Mouse (Mus musculus) MEL (cell line): ENCODE data around the gene Sntg2. TPM values are rescaled to one million over a fixed set of nuclear protein-coding genes. Genes with fewer than 3 reads are reported as not detected.

Experiments used
- DNase-seq: peaks from one replicate; pipeline ENCODE4 v3.0.0; 2011; ENCODE audit warnings: low read depth, low spot score
- H3K27ac ChIP-seq: 2 replicates; pipeline ENCODE4 v1.5.1; 2012; ENCODE audit warnings: low read depth, mild to moderate bottlenecking, control low read depth, low read length, moderate library complexity; ENCODE audit not compliant: control insufficient read depth
- H3K27me3 ChIP-seq, 2 experiments: fragments of 150-350 bp in 1 of 2; sonication (generic) in 1 of 2; 2 replicates each; pipeline ENCODE4 v1.6.1; 2012; ENCODE audit warnings: low read length in 2 of 2, mild to moderate bottlenecking in 2 of 2, improper control_type of control experiment in 1 of 2, moderate library complexity in 1 of 2; ENCODE audit not compliant: insufficient read depth in 2 of 2, control insufficient read depth in 1 of 2
- H3K36me3 ChIP-seq, 2 experiments: 2 replicates each; pipeline ENCODE4 v1.6.1; 2012 to 2014; ENCODE audit warnings: low read length in 2 of 2, improper control_type of control experiment in 1 of 2, inconsistent platforms in 1 of 2, mild to moderate bottlenecking in 1 of 2; ENCODE audit not compliant: insufficient read depth in 2 of 2, control insufficient read depth in 1 of 2
- H3K4me1 ChIP-seq, 2 experiments: fragments of 150-350 bp in 1 of 2; sonication (generic) in 1 of 2; 2 replicates each; pipeline ENCODE4 v1.6.1; 2012; ENCODE audit warnings: low read length in 2 of 2, improper control_type of control experiment in 1 of 2, mild to moderate bottlenecking in 1 of 2; ENCODE audit not compliant: insufficient read depth in 2 of 2, control insufficient read depth in 1 of 2
- H3K4me3 ChIP-seq, 2 experiments: fragments of 150-350 bp in 1 of 2; sonication (generic) in 1 of 2; 2 replicates each; pipeline ENCODE4 v1.5.1; 2012; ENCODE audit warnings: low read depth in 2 of 2, low read length in 2 of 2, mild to moderate bottlenecking in 2 of 2, moderate library complexity in 2 of 2, control low read depth in 1 of 2, improper control_type of control experiment in 1 of 2; ENCODE audit not compliant: control insufficient read depth in 1 of 2, insufficient read depth in 1 of 2
- H3K79me2 ChIP-seq: 2 replicates; pipeline ENCODE4 v1.6.1; 2012; ENCODE audit warnings: mild to moderate bottlenecking, low read length, moderate library complexity; ENCODE audit not compliant: control insufficient read depth, poor library complexity, insufficient read depth
- H3K9ac ChIP-seq: 2 replicates; pipeline ENCODE4 v1.6.1; 2012; ENCODE audit warnings: low read depth, mild to moderate bottlenecking, control low read depth, low read length, moderate library complexity; ENCODE audit not compliant: control insufficient read depth, poor library complexity, severe bottlenecking
- H3K9me3 ChIP-seq: fragments of 150-350 bp; sonication (generic); replicated peaks from 2 replicates; pipeline ENCODE4 v1.6.1; 2012; ENCODE audit warnings: mild to moderate bottlenecking, low read length, improper control_type of control experiment, moderate library complexity; ENCODE audit not compliant: insufficient read depth
- BHLHE40 ChIP-seq: IDR thresholded peaks from 2 replicates; pipeline ENCODE4 v1.6.1; 2012; ENCODE audit warnings: low read depth, mild to moderate bottlenecking, inconsistent platforms, low read length, improper control_type of control experiment, borderline replicate concordance
- CHD1 ChIP-seq: IDR thresholded peaks from 2 replicates; pipeline ENCODE4 v1.6.1; 2012; ENCODE audit warnings: low read depth, mild to moderate bottlenecking, inconsistent platforms, low read length, improper control_type of control experiment
- CHD2 ChIP-seq: IDR thresholded peaks from 2 replicates; pipeline ENCODE4 v1.6.1; 2011; ENCODE audit warnings: low read length, improper control_type of control experiment
- CTCF ChIP-seq, 3 experiments: IDR thresholded peaks in 2 of 3; conservative IDR thresholded peaks in 1 of 3; 2 replicates each; pipeline ENCODE4 v1.5.1; 2011 to 2012; ENCODE audit warnings: low read length in 3 of 3, low read depth in 2 of 3, mild to moderate bottlenecking in 2 of 3, improper control_type of control experiment in 1 of 3, inconsistent platforms in 1 of 3, mixed read lengths in 1 of 3, moderate library complexity in 1 of 3; ENCODE audit not compliant: control insufficient read depth in 1 of 3, insufficient read depth in 1 of 3, poor library complexity in 1 of 3, severe bottlenecking in 1 of 3
- ELF1 ChIP-seq: IDR thresholded peaks from 2 replicates; pipeline ENCODE4 v1.6.1; 2014; ENCODE audit warnings: low read depth, mild to moderate bottlenecking, inconsistent platforms, low read length, improper control_type of control experiment, moderate library complexity
- EP300 ChIP-seq, 2 experiments: IDR thresholded peaks; 2 replicates each; pipeline ENCODE4 v1.6.1; 2011; ENCODE audit warnings: improper control_type of control experiment in 2 of 2, low read length in 2 of 2, low read depth in 1 of 2, mild to moderate bottlenecking in 1 of 2
- ETS1 ChIP-seq: IDR thresholded peaks from 2 replicates; pipeline ENCODE4 v1.6.1; 2012; ENCODE audit warnings: low read depth, mild to moderate bottlenecking, inconsistent platforms, low read length, improper control_type of control experiment, moderate library complexity
- GABPA ChIP-seq: IDR thresholded peaks from 2 replicates; pipeline ENCODE4 v1.6.1; 2012; ENCODE audit warnings: low read depth, mild to moderate bottlenecking, inconsistent platforms, low read length, improper control_type of control experiment, moderate library complexity
- GATA1 ChIP-seq: IDR thresholded peaks from 2 replicates; pipeline ENCODE4 v1.6.1; 2011; ENCODE audit warnings: low read depth, low read length, improper control_type of control experiment
- JUND ChIP-seq: IDR thresholded peaks from 2 replicates; pipeline ENCODE4 v1.6.1; 2011; ENCODE audit warnings: low read depth, mild to moderate bottlenecking, improper control_type of control experiment, low read length
- KAT2A ChIP-seq: conservative IDR thresholded peaks from 2 replicates; pipeline ENCODE4 v1.6.1; 2012; ENCODE audit warnings: low read depth, low read length, improper control_type of control experiment, inconsistent platforms
- MAFK ChIP-seq: IDR thresholded peaks from 2 replicates; pipeline ENCODE4 v1.6.1; 2011; ENCODE audit warnings: low read depth, mild to moderate bottlenecking, low read length, improper control_type of control experiment, borderline replicate concordance
- MAX ChIP-seq: IDR thresholded peaks from 2 replicates; pipeline ENCODE4 v1.6.1; 2011; ENCODE audit warnings: low read length, improper control_type of control experiment
- MEF2A ChIP-seq: IDR thresholded peaks from 2 replicates; pipeline ENCODE4 v1.6.1; 2014; ENCODE audit warnings: low read depth, mild to moderate bottlenecking, inconsistent platforms, low read length, improper control_type of control experiment; ENCODE audit not compliant: poor library complexity, insufficient replicate concordance, severe bottlenecking; ENCODE audit errors: extremely low read depth
- MXI1 ChIP-seq: IDR thresholded peaks from 2 replicates; pipeline ENCODE4 v1.6.1; 2011; ENCODE audit warnings: mild to moderate bottlenecking, low read depth, low read length, improper control_type of control experiment
- NRF1 ChIP-seq: IDR thresholded peaks from 2 replicates; pipeline ENCODE4 v1.6.1; 2014; ENCODE audit warnings: low read depth, mild to moderate bottlenecking, inconsistent platforms, low read length, improper control_type of control experiment, moderate library complexity; ENCODE audit not compliant: poor library complexity, insufficient read depth, severe bottlenecking
- POLR2A ChIP-seq, 2 experiments: IDR thresholded peaks; 2 replicates each; pipeline ENCODE4 v1.6.1; 2011 to 2012; ENCODE audit warnings: low read length in 2 of 2, mild to moderate bottlenecking in 2 of 2, control low read depth in 1 of 2, improper control_type of control experiment in 1 of 2, low read depth in 1 of 2, moderate library complexity in 1 of 2; ENCODE audit not compliant: control insufficient read depth in 1 of 2, insufficient read depth in 1 of 2, poor library complexity in 1 of 2
- POLR2AphosphoS5 ChIP-seq: IDR thresholded peaks from 2 replicates; pipeline ENCODE4 v1.6.1; 2012; ENCODE audit warnings: low read depth, borderline replicate concordance, mild to moderate bottlenecking, inconsistent platforms, low read length, moderate library complexity, mixed read lengths
- RAD21 ChIP-seq: IDR thresholded peaks from 2 replicates; pipeline ENCODE4 v1.6.1; 2011; ENCODE audit warnings: mild to moderate bottlenecking, low read depth, low read length, improper control_type of control experiment
- RCOR1 ChIP-seq: IDR thresholded peaks from 2 replicates; pipeline ENCODE4 v1.6.1; 2012; ENCODE audit warnings: low read depth, mild to moderate bottlenecking, inconsistent platforms, low read length, improper control_type of control experiment
- SIN3A ChIP-seq: IDR thresholded peaks from 2 replicates; pipeline ENCODE4 v1.6.1; 2012; ENCODE audit warnings: low read length, improper control_type of control experiment, inconsistent platforms
- SMC3 ChIP-seq: IDR thresholded peaks from 2 replicates; pipeline ENCODE4 v1.6.1; 2011; ENCODE audit warnings: low read depth, low read length, improper control_type of control experiment
- TCF12 ChIP-seq: IDR thresholded peaks from 2 replicates; pipeline ENCODE4 v1.6.1; 2014; ENCODE audit warnings: low read depth, mild to moderate bottlenecking, inconsistent platforms, low read length, improper control_type of control experiment, moderate library complexity
- UBTF ChIP-seq: IDR thresholded peaks from 2 replicates; pipeline ENCODE4 v1.6.1; 2012; ENCODE audit warnings: low read depth, mild to moderate bottlenecking, inconsistent platforms, low read length, improper control_type of control experiment, moderate library complexity, borderline replicate concordance; ENCODE audit not compliant: insufficient read depth
- USF1 ChIP-seq: IDR thresholded peaks from 2 replicates; pipeline ENCODE4 v1.6.1; 2014; ENCODE audit warnings: low read depth, mild to moderate bottlenecking, inconsistent platforms, low read length, improper control_type of control experiment, moderate library complexity
- USF2 ChIP-seq, 2 experiments: IDR thresholded peaks; 2 replicates each; pipeline ENCODE4 v1.6.1; 2011 to 2012; ENCODE audit warnings: improper control_type of control experiment in 2 of 2, low read length in 2 of 2, borderline replicate concordance in 1 of 2, inconsistent platforms in 1 of 2, low read depth in 1 of 2, mild to moderate bottlenecking in 1 of 2; ENCODE audit not compliant: insufficient read depth in 1 of 2
- ZC3H11A ChIP-seq: IDR thresholded peaks from 2 replicates; pipeline ENCODE4 v1.6.1; 2012; ENCODE audit warnings: low read depth, mild to moderate bottlenecking, inconsistent platforms, low read length, improper control_type of control experiment
- ZKSCAN1 ChIP-seq: IDR thresholded peaks from 2 replicates; pipeline ENCODE4 v1.6.1; 2012; ENCODE audit warnings: low read depth, mild to moderate bottlenecking, inconsistent platforms, low read length, improper control_type of control experiment, moderate library complexity
- ZNF384 ChIP-seq: IDR thresholded peaks from 2 replicates; pipeline ENCODE4 v1.6.1; 2012; ENCODE audit warnings: low read depth, mild to moderate bottlenecking, inconsistent platforms, low read length, improper control_type of control experiment
- polyA plus RNA-seq, 2 experiments: library from polyadenylated mRNA; stranded (reverse) in 1 of 2; unstranded in 1 of 2; fragments of >175 nt in 1 of 2; fragments of >200 nt in 1 of 2; gene quantifications; 2 replicates each; pipeline versions ENCODE4 v1.2.1 to v1.2.4; 2012; ENCODE audit warnings: low replicate concordance in 2 of 2, low read depth in 1 of 2; ENCODE audit not compliant: insufficient read length in 2 of 2, insufficient read depth in 1 of 2, missing spikeins in 1 of 2
- total RNA-seq: library from RNA; depleted of rRNA; stranded (reverse); fragments of 300-350 nt; gene quantifications from 2 replicates; pipeline ENCODE4 v1.2.3, GENCODE M21; 2012

The Sntg2 gene
- total and polyA plus RNA-seq, 3 experiments: not detected

- Histone ChIP-seq H3K9me3 (no peaks in the 10 kb centered on the region), H3K27me3 (no peaks in the 10 kb centered on the region), H3K79me2 (no peaks in the 10 kb centered on the region), H3K27ac (no peak overlapping the region), H3K4me3 (no peak overlapping the region), H3K4me1 (no peaks in the 10 kb centered on the region), H3K36me3 (no peaks in the 10 kb centered on the region), H3K9ac (no peak overlapping the region)
- no peak for TF ChIP-seq EP300 (IDR thresholded peaks at IDR 0.05; ENCODE audit: low read depth in 1 of 2, low read length in 2 of 2)
- TF ChIP-seq MAFK: no peak
- TF ChIP-seq POLR2A (IDR thresholded peaks at IDR 0.05; ENCODE audit: control insufficient read depth in 1 of 2, insufficient read depth in 1 of 2, low read depth in 1 of 2, low read length in 2 of 2, poor library complexity in 1 of 2): no peak
- no peak for TF ChIP-seq POLR2AphosphoS5
- no peak for TF ChIP-seq TCF12
- TF ChIP-seq ZKSCAN1: no peak
- no peak for TF ChIP-seq CTCF (IDR thresholded peaks at IDR 0.05 in 2 of 3, conservative IDR thresholded peaks at IDR 0.05 in 1 of 3; ENCODE audit: control insufficient read depth in 1 of 3, insufficient read depth in 1 of 3, low read depth in 2 of 3, low read length in 3 of 3, poor library complexity in 1 of 3, severe bottlenecking in 1 of 3)
- TF ChIP-seq USF1: no peak
- TF ChIP-seq UBTF: no peak
- no peak for TF ChIP-seq NRF1
- TF ChIP-seq GABPA: no peak
- no peak for TF ChIP-seq SIN3A
- TF ChIP-seq SMC3: no peak
- TF ChIP-seq MEF2A: no peak
- TF ChIP-seq RCOR1: no peak
- no peak for TF ChIP-seq JUND
- no peak for TF ChIP-seq ZNF384
- no peak for DNase-seq
These were observed 213.4 kb downstream of the Sntg2 start for GRCm38 (mm10) chr12:30159788-30160187.

GRCm38 (mm10) chr12:30154079-30154673, 219.0 kb downstream of the Sntg2 start:
- Histone ChIP-seq H3K27me3 (no peaks in the 10 kb centered on the region), H3K36me3 (no peaks in the 10 kb centered on the region), H3K27ac (no peak overlapping the region), H3K79me2 (no peaks in the 10 kb centered on the region), H3K9ac (no peak overlapping the region), H3K4me3 (no peak overlapping the region), H3K9me3 (no peaks in the 10 kb centered on the region), H3K4me1 (no peaks in the 10 kb centered on the region)
- TF ChIP-seq GABPA (no peak), MEF2A (no peak), MXI1 (no peak), ELF1 (no peak), USF1 (no peak), MAX (no peak), JUND (no peak), CHD2 (no peak), CTCF (IDR thresholded peaks at IDR 0.05 in 2 of 3, conservative IDR thresholded peaks at IDR 0.05 in 1 of 3; ENCODE audit: control insufficient read depth in 1 of 3, insufficient read depth in 1 of 3, low read depth in 2 of 3, low read length in 3 of 3, poor library complexity in 1 of 3, severe bottlenecking in 1 of 3) (no peak), ETS1 (no peak), USF2 (IDR thresholded peaks at IDR 0.05; ENCODE audit: borderline replicate concordance in 1 of 2, insufficient read depth in 1 of 2, low read depth in 1 of 2, low read length in 2 of 2) (no peak), TCF12 (no peak), KAT2A (no peak), RAD21 (no peak), POLR2A (IDR thresholded peaks at IDR 0.05; ENCODE audit: control insufficient read depth in 1 of 2, insufficient read depth in 1 of 2, low read depth in 1 of 2, low read length in 2 of 2, poor library complexity in 1 of 2) (no peak), ZC3H11A (no peak), BHLHE40 (no peak), CHD1 (no peak), EP300 (IDR thresholded peaks at IDR 0.05; ENCODE audit: low read depth in 1 of 2, low read length in 2 of 2) (no peak), GATA1 (no peak)
- DNase-seq: no peak
